Mouse (Mus musculus) megakaryocyte, embryonic 14.5 days (primary cell): ENCODE data around the gene Gm9195.

Experiments
- FLI1 ChIP-seq: IDR thresholded peaks from 2 replicates; pipeline ENCODE4 v1.6.1; 2012; ENCODE audit warnings: low read length, inconsistent platforms, mixed read lengths
- GATA1 ChIP-seq: IDR thresholded peaks from 3 replicates; pipeline ENCODE4 v1.6.1; 2012; ENCODE audit warnings: mixed read lengths, low read length, inconsistent platforms, borderline replicate concordance

DNA sequence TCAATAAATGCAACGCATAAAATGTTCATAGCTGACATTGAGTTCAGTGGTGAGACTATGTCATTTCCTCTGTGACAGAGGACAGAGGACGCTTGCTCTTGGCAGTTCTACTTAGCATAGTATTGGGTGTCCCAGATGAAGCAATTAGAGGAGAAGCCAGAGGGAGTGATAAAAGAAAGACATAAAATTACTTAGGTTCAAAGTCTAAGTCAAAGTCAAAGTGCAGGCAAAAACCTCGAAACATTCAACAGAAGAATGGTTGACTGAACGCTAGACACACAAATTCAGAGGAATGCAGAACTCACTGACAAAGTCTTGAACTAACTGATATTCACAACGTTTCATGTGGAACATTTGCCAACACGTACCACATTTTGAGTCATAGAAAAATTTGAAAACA, 27.1 kb upstream of the Gm9195 start:
- TF ChIP-seq GATA1 (no peak), FLI1 (no peak)
